ENCODE assay signal across 27 mouse cellular contexts in genomic region chr15:12026026-12026425, GRCm38 (mm10). TPM values are rescaled to one million over a fixed set of nuclear protein-coding genes. Genes with fewer than 3 reads are reported as not detected.
DNase-seq lines count a peak whose midpoint lies in the region; ATAC-seq lines count a peak whose summit lies in the region.
"Had no signal": no experiment of that assay in that cellular context is flagged by ENCODE, and none has a peak within 500 bp of the region (broad histone marks: within the 10 kb centered on the region; RNA-seq: fewer than 3 reads in every experiment).

No protein-coding gene starts in this region.

- peak; percentile 49; the same call in 1 of the 2 replicates for ATAC-seq in granulocyte monocyte progenitor cell, adult 5-6 weeks (replicated peaks; ENCODE audit: poor library complexity, severe bottlenecking)
- ATAC-seq: hindbrain, embryonic 16.5 days; intestine, embryonic 15.5 days; midbrain, embryonic 13.5 days had no signal

- no peaks in the 10 kb centered on the region for H3K36me3 ChIP-seq in splenic B cell, adult 2 months (ENCODE audit: control insufficient read depth, insufficient read depth, low read length, poor library complexity, severe bottlenecking)
- H3K36me3 ChIP-seq: embryonic facial prominence, embryonic 12.5 days; forebrain, embryonic 15.5 days; intestine, embryonic 15.5 days; liver, embryonic 15.5 days; lung, embryonic 15.5 days; midbrain, embryonic 13.5 days had no signal

- DNase-seq in A20 (ENCODE audit: low read depth, low spot score) = peak; percentile 69
- DNase-seq in CD4-positive, CD25-positive, alpha-beta regulatory T cell, adult 2 months (ENCODE audit: low read depth, low spot score) = peak; percentile 14
- DNase-seq in splenic B cell, adult 2 months (ENCODE audit: low read depth, low spot score) = peak; percentile 72
- DNase-seq in lung, postnatal 4 days = no peak
- no peak for DNase-seq in kidney, adult 9 months
- DNase-seq in heart, postnatal 25 days (ENCODE audit: low spot score) = no peak
- DNase-seq: adrenal gland, postnatal 10 days; cerebellum, adult 8-10 months; cerebellum, postnatal 25 days; gastrocnemius, postnatal 36 days; heart, postnatal 14 days; kidney, adult 2 months; kidney, postnatal 4 days; layer of hippocampus, postnatal 36 days; liver; right cerebral cortex, postnatal 25 days; spleen, adult 18-20 months; thymus, adult 2 months; thymus, postnatal 36 days had no signal

- intact Hi-C loops in heart, postnatal 25 days (cut with DNase I) = no loop called here

- no peaks in the 10 kb centered on the region for H3K27me3 ChIP-seq in splenic B cell, adult 2 months (ENCODE audit: control insufficient read depth, insufficient read depth, low read length, poor library complexity, severe bottlenecking)
- H3K27me3 ChIP-seq: embryonic facial prominence, embryonic 12.5 days; forebrain, embryonic 15.5 days; intestine, embryonic 15.5 days; liver, embryonic 15.5 days; lung, embryonic 15.5 days; midbrain, embryonic 13.5 days had no signal

RNA-seq across cellular contexts. Expression of gene Sub1, which starts 29.2 kb away (rescaled TPM):
- 545 and 554 TPM in 2 replicates for total RNA-seq in granulocyte monocyte progenitor cell, adult 5-6 weeks (2014; fragmentation: Nextera tagmentation)
- total RNA-seq in granulocyte monocyte progenitor cell, adult 5-6 weeks (2017) = 769 and 935 TPM in 2 replicates
- 10 to 100 TPM; 73.6 to 82.5 TPM for total RNA-seq in heart, postnatal 25 days (2021)

Comparison
In these comparisons a context has a peak if more than half of its experiments do, and no peak if none do; other contexts are left out.
1. DNase-seq: peak in A20 (single experiment), CD4-positive, CD25-positive, alpha-beta regulatory T cell, adult 2 months (single experiment) and splenic B cell, adult 2 months (single experiment); none in lung, postnatal 4 days (0 of 2), kidney, adult 9 months (single experiment) and heart, postnatal 25 days (single experiment).
2. RNA of gene Sub1, which starts 29.2 kb away (total RNA-seq): 545 to 935 TPM in granulocyte monocyte progenitor cell, adult 5-6 weeks; 73.6 to 82.5 TPM in heart, postnatal 25 days; every median in the first group is over 4 times any median in the second.